Mouse (Mus musculus) intestine, embryonic 14.5 days (tissue): ENCODE data around the gene Kcnab1. TPM values are rescaled to one million over a fixed set of nuclear protein-coding genes. Genes with fewer than 3 reads are reported as not detected.

Experiments
- ATAC-seq: fragments of 200-750 bp; cut with Nextera tagmentation; replicated peaks from 2 replicates; pipeline ENCODE4 v1.8.0; 2017; ENCODE audit warnings: low read depth, moderate number of reproducible peaks, moderate TSS enrichment, moderate library complexity; ENCODE audit not compliant: low FRiP score, low TSS enrichment
- DNase-seq: peaks from one replicate; pipeline ENCODE4 v3.0.0-alpha.2; 2018; ENCODE audit warnings: low spot score
- H3K27ac ChIP-seq: fragments of 300-500 bp; sonication (generic); 2 replicates; pipeline ENCODE4 v1.5.1; 2014; ENCODE audit warnings: low read depth, mild to moderate bottlenecking, control low read depth
- H3K27me3 ChIP-seq: fragments of 300-500 bp; sonication (generic); replicated peaks from 2 replicates; pipeline ENCODE4 v1.6.1; 2014; ENCODE audit warnings: low read length, control low read depth; ENCODE audit not compliant: control insufficient read depth, insufficient read depth
- H3K36me3 ChIP-seq: fragments of 300-500 bp; sonication (generic); 2 replicates; pipeline ENCODE4 v1.6.1; 2014; ENCODE audit warnings: low read length, control low read depth; ENCODE audit not compliant: control insufficient read depth, insufficient read depth
- H3K4me1 ChIP-seq: fragments of 300-500 bp; sonication (generic); replicated peaks from 2 replicates; pipeline ENCODE4 v1.6.1; 2014; ENCODE audit warnings: low read length, control low read depth, mixed read lengths; ENCODE audit not compliant: control insufficient read depth, insufficient read depth
- H3K4me2 ChIP-seq: fragments of 300-500 bp; sonication (generic); 2 replicates; pipeline ENCODE4 v1.6.1; 2014; ENCODE audit warnings: low read length
- H3K4me3 ChIP-seq: fragments of 300-500 bp; sonication (generic); 2 replicates; pipeline ENCODE4 v1.5.1; 2014; ENCODE audit warnings: low read depth, low read length, control low read depth, mixed read lengths
- H3K9ac ChIP-seq: fragments of 300-500 bp; sonication (generic); 2 replicates; pipeline ENCODE4 v1.6.1; 2014; ENCODE audit warnings: mild to moderate bottlenecking, low read length
- H3K9me3 ChIP-seq: fragments of 300-500 bp; sonication (generic); 2 replicates; pipeline ENCODE4 v1.6.1; 2016; ENCODE audit warnings: low read length, control low read depth; ENCODE audit not compliant: control insufficient read depth
- whole genome bisulfite sequencing: fragments of 180-500 bp; shearing (Covaris S2); extraction: QIAGEN DNeasy Blood & Tissue Kit; methylation state at CpG from one replicate; pipeline ENCODE4 v1.1.7; 2014; 5-methylcytosine and 5-hydroxymethylcytosine counted together
- polyA plus RNA-seq: library from polyadenylated mRNA; unstranded; fragments of >200 nt; fragmentation: Nextera tagmentation; extraction: Ambion mirVana; gene quantifications from 2 replicates; pipeline ENCODE4 v1.2.1, GENCODE M21; 2014

The Kcnab1 gene
- polyA plus RNA-seq, 1 experiment from 2014 or later, result 6.7 TPM

DNA sequence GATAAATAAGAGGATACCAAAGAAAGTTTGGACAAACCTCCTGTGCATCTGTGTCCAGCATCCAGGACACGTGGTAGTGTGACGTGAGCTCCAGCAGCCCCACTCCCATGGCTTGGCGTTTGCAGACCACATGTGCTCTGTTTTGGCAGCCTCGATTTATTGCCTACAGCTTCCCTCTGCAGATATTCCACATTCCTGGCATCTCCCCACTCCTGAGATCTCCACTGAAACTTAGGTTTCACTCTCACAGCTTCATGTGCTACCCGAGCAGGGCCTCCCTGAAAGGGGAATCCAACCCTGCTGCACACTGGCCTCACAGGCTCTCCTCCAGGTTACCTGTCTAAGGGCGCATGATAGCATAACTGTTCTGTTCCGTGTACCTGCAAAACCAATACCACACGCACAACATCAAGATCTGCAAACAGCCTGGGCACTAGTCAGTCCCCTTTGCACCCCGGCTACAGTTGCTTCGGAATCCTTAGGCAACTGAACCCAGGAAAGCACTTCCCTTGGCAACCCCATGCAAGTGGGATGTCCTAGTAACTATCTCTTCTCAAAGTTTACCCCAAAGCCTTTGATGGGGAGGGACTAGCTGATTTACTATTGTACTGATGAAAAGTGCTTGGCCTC lies 228.8 kb downstream of the Kcnab1 start:
- ATAC-seq (peak; percentile 53), DNase-seq (no peak)
- Histone ChIP-seq H3K4me3 (no peak overlapping the region), H3K4me1 (no peaks in the 10 kb centered on the region), H3K9me3 (no peaks in the 10 kb centered on the region), H3K9ac (no peak overlapping the region), H3K27me3 (no peaks in the 10 kb centered on the region), H3K27ac (no peak overlapping the region), H3K36me3 (no peaks in the 10 kb centered on the region), H3K4me2 (no peak overlapping the region)
- 49% methylated on average over 10 of the region's 10 CpGs for WGBS

DNA sequence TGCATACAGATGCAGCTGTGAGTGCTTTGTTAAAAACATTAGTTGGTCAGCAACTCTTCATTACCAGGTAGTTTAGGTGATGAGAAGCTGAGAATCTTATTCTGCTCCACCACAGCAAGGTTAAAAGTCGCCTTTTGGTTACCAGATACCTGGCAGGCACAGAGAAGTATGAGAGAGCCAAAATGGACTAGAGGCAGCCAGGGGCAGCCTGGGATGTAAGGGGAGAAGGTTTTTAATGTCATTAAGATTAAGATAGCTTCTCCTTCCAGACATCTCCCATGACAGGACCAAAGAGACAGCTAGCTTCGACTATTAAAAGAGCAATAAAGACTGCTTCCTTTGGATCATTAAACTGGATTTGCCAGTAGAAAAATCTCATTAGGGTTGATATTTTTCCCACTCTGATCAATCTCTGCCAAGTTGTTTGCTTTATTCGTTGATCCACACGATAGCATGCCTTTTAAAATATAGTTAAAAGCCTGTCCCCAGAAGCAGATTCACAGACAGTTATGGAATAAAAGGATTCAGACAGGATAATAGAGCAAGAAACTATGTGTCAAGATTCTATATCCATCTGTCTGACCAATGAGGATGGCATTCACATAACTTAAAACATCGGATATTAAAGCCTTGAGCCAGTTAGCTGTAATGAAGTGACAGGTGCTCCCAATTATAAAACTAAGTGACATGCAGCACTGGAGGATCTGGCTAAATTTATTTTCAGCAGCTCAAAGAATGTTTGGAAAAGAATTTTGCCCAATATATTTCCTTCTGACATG lies 231.2 kb downstream of the Kcnab1 start:
- Histone ChIP-seq H3K4me1 (no peaks in the 10 kb centered on the region), H3K4me2 (no peak overlapping the region), H3K4me3 (no peak overlapping the region), H3K9ac (no peak overlapping the region), H3K9me3 (no peaks in the 10 kb centered on the region), H3K27ac (no peak overlapping the region), H3K27me3 (no peaks in the 10 kb centered on the region), H3K36me3 (no peaks in the 10 kb centered on the region)
- DNase-seq, result no peak
- 71% methylated on average over 5 of the region's 5 CpGs for WGBS
- no peak for ATAC-seq

DNA sequence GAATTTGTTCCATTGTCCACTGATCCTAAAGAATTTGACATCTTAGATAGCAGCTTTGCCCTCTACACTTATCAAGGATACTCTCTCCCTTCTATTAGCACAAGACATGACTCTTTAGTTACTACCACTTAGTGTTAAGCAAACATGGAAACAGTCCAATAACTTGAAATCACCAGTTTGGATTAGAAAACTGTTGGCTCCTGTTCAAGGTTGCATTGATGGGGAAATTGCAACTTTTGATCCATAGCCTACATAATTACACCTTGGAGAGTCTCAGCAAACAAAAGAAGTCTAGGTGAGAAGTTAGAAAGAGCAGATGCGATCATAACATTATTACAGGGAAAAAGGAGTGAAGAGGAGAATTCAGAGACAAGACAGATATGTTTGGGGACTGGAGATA lies 237.0 kb downstream of the Kcnab1 start:
- H3K9ac ChIP-seq, result no peak overlapping the region
- ATAC-seq (no peak), DNase-seq (no peak)
- H3K9me3 ChIP-seq, result no peaks in the 10 kb centered on the region
- H3K27ac ChIP-seq, result no peak overlapping the region
- H3K4me2 ChIP-seq, result no peak overlapping the region
- WGBS, result 94% methylated on average over 1 of the region's 1 CpGs
- H3K36me3 ChIP-seq, result no peaks in the 10 kb centered on the region
- no peaks in the 10 kb centered on the region for H3K4me1 ChIP-seq
- H3K27me3 ChIP-seq, result no peaks in the 10 kb centered on the region
- no peak overlapping the region for H3K4me3 ChIP-seq

DNA sequence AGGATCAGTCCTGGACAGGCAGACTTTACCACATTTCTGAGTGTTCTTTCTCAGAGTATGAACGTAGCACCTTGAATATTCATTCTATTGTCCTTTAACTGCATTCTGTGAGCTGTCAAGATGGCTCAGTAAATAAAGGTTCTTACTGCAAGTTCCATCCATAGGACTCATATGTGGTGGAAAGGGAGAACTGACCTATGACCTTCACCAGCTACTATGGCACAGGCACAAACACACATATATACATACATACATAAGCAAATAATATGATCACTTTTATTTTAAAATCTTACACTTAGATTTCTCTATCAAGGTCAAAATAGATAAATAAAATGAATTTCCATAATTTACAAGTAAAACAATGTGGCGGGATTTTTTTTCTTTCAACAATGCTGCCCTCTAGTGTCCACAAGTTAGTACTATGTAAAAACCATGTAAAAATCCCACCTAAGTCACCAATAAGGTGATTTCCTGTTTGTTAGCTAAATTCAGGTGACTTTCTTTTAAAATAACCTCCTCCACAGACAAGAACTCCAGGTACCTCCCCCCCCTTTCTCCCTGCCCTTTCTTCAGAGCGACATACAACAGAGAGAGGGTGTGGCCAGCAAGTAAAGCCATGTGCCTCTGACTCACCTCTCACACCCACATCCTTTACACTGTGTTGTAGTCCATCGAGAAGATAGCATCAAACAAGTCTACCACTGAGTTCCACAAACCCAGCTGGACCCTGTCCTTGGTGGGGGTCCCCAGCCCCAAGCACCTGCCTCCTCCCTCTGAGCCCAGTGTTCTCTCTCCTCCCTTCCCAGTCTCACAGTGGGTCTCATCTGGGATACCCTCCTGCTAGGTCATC lies 243.3 kb downstream of the Kcnab1 start:
- no peak overlapping the region for H3K9ac ChIP-seq
- no peak overlapping the region for H3K4me3 ChIP-seq
- no peak overlapping the region for H3K27ac ChIP-seq
- 50% methylated on average over 4 of the region's 4 CpGs for WGBS
- no peaks in the 10 kb centered on the region for H3K4me1 ChIP-seq
- ATAC-seq (0 out of 2 replicates have a peak, but pooled peaks have one; percentile 62), DNase-seq (no peak)
- no peaks in the 10 kb centered on the region for H3K9me3 ChIP-seq
- no peak overlapping the region for H3K4me2 ChIP-seq
- H3K36me3 ChIP-seq, result no peaks in the 10 kb centered on the region
- H3K27me3 ChIP-seq, result no peaks in the 10 kb centered on the region

DNA sequence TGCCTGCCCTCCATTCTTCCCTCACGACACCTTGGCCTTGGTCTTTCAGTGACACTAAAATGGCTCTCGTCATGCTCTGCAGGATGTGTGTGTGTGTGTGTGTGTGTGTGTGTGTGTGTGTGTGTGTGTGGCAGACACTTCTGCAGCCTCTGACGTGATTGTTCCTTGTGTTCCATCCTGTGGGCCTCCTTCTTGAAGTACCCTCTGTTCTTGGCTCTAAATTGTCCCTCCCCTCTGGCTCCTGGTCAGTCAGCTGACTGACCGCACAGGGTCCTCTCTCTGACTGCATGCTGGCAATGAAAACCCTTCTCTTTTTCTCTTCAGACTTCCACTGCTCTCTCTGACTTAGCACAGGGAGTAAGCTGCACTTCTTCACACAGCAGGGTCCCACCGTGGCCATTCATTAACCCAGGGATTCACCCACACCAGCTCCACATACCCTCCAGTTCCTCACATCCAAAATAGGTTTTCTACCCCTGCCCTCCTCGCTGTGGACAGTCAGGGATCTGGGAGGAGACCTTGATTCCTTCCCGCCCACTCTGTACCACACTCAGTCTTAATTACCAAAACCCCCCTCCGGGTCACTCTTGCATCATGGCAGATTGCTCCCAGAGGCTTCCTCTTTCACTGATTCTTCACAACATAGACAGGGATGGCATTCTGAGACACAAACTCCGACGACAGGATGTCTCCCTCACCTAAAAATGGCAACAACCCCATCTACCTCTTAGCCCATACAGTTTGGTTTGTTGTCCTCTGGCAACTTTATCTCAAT lies 244.3 kb downstream of the Kcnab1 start:
- no peaks in the 10 kb centered on the region for H3K36me3 ChIP-seq
- no peak for ATAC-seq
- no peaks in the 10 kb centered on the region for H3K4me1 ChIP-seq
- no peaks in the 10 kb centered on the region for H3K27me3 ChIP-seq
- H3K9ac ChIP-seq, result no peak overlapping the region
- no peak overlapping the region for H3K4me2 ChIP-seq
- 70% methylated on average over 10 of the region's 10 CpGs for WGBS
- H3K4me3 ChIP-seq, result no peak overlapping the region
- no peak overlapping the region for H3K27ac ChIP-seq
- no peaks in the 10 kb centered on the region for H3K9me3 ChIP-seq
- no peak for DNase-seq

DNA sequence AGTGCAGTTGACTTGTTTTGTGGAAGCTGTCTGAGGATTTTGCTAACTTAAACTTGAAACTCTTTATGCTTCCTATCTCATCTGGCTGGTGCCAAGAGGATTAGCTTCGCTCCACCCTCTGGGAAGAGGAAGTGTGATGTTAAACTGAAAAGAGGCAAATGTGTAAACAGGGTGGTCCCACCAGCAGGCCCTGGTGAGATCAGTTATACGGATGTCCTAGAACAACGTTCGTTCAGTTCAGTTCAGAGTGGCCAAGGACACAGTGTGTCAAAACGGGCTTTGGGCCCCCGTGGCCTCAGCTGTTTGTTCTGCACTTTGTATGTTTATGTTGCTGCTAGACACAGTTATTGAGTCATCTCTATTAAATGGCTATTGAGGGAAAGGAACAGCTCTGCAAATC lies 246.3 kb downstream of the Kcnab1 start:
- Histone ChIP-seq H3K36me3 (no peaks in the 10 kb centered on the region), H3K9me3 (no peaks in the 10 kb centered on the region), H3K27me3 (no peaks in the 10 kb centered on the region), H3K4me1 (0 out of 2 replicates have a peak, but pooled peaks cover 3% of the 10 kb centered on the region), H3K4me3 (no peak overlapping the region), H3K27ac (no peak overlapping the region), H3K4me2 (no peak overlapping the region), H3K9ac (no peak overlapping the region)
- WGBS, result 36% methylated on average over 6 of the region's 6 CpGs
- no peak for DNase-seq
- no peak for ATAC-seq

DNA sequence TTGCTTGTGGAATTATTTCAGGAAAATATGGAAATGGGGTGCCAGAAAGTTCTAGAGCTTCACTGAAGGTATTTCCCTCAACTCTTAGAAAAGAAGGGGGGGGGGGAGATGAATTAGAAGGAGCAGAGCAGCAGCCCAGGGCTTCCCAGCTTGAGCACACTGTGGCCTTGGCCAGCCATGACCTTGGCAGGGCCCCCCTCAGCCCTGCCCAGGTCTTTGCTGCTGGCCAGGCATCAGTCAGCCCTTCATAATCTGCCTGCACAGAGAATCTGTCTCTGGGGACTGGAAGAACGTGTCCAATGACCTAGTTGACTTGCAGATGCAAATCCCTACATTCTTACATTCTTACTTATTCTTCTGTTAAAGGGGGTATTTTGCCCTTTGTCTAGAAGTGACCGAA lies 249.1 kb downstream of the Kcnab1 start:
- no peak overlapping the region for H3K4me3 ChIP-seq
- 0 out of 2 replicates have a peak, but pooled peaks cover 3% of the 10 kb centered on the region for H3K4me1 ChIP-seq
- WGBS, result 81% methylated on average over 2 of the region's 2 CpGs
- ATAC-seq (no peak), DNase-seq (no peak)
- H3K27ac ChIP-seq, result no peak overlapping the region
- H3K4me2 ChIP-seq, result no peak overlapping the region
- no peak overlapping the region for H3K9ac ChIP-seq
- no peaks in the 10 kb centered on the region for H3K36me3 ChIP-seq
- H3K27me3 ChIP-seq, result no peaks in the 10 kb centered on the region
- no peaks in the 10 kb centered on the region for H3K9me3 ChIP-seq

DNA sequence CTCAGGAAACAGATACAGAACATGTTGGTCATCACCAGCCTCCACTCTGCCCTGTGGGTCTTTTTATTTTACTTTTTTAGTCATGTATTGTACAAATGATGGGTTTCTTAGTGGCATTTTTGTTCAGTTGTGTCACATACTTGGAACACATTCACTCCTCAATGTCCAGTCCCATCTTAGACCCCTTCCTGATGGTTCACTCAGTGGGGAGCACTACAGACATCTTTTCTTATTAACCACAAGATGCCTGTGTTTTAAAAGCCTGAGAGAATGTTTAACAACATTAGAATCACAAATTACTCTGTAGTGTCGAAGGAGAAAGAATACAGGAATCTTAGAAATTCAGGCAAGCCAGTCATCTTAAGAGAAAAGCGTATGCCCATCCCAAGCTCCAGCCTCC lies 249.7 kb downstream of the Kcnab1 start:
- Histone ChIP-seq H3K27me3 (no peaks in the 10 kb centered on the region), H3K4me1 (0 out of 2 replicates have a peak, but pooled peaks cover 3% of the 10 kb centered on the region), H3K9me3 (no peaks in the 10 kb centered on the region), H3K4me3 (no peak overlapping the region), H3K4me2 (no peak overlapping the region), H3K36me3 (no peaks in the 10 kb centered on the region), H3K27ac (no peak overlapping the region), H3K9ac (no peak overlapping the region)
- no peak for DNase-seq
- ATAC-seq, result no peak
- WGBS, result 68% methylated on average over 2 of the region's 2 CpGs
